Mouse (Mus musculus) stomach, postnatal 0 days (tissue): ENCODE measurements around the gene Gzmm.

Experiments
- CTCF ChIP-seq: IDR thresholded peaks from 2 replicates; pipeline ENCODE4 v1.5.1; 2016; ENCODE audit warnings: antibody characterized with exemption, low read depth, mild to moderate bottlenecking, moderate library complexity
- EP300 ChIP-seq: optimal IDR thresholded peaks from 2 replicates; pipeline ENCODE3; 2016; ENCODE audit warnings: antibody characterized with exemption

DNA sequence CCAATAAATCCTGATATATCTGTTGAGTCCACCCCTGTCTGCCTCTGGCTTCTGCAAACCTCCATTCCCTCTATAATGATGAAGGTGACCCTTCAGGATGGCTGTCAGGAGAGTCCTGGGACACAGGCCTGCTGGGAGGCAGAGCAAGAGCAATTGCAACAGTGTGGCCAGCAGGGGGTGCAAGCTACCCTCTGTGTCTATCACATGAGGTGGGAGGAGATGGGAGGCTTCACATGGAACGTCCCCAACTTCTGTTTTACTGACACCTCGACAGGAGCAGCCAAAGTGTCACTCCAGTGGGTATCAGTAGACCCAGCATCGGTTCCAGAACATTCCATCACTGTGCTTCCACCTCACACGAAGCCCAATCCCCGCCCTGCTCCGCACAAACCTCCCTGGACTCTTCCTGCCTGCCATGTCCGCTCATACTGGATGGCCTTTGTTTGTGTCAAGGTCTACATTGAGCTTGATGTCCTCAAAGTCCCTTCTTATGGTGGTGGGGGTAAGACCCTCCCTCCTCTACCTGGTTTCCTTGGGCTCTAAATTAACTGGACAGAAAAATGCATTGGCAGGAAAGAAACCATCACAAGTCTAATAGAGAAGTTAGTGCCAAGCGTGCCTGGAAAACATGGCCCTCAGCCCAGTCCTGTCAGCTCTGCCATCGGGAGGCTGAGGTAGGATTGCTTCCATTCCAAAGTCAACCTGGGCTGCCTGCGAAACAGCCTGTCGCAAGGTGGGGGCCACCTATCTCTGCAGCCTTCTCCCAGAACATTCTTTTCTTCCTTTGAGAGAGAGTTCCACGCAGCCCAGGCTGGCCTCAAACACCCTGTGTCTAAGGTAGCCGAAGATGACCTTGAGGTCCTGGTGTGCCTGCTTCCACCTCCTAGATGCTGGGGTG is 6.7 kb downstream of the Gzmm start:
- peak; percentile 94 for TF ChIP-seq CTCF
- TF ChIP-seq EP300: no peak
